Mouse (Mus musculus): Measurements from ENCODE around the gene Lbh.

The Lbh gene

GRCm38 (mm10) chr17:72918053-72918452 is at the start of gene Lbh:
Gene Lbh, plus strand, starts transcription at chr17:72918305.
- in situ Hi-C loops (cut with MboI): no loop called here

- in situ Hi-C loops (cut with MboI): no loop called here
Measured at GRCm38 (mm10) chr17:72878979-72879378, 39.1 kb upstream of the Lbh start.

GRCm38 (mm10) chr17:72880156-72880555 is 37.9 kb upstream of the Lbh start:
- in situ Hi-C loops (cut with MboI): no loop called here

- in situ Hi-C loops (cut with MboI): no loop called here
Measured at GRCm38 (mm10) chr17:72881051-72881450, 37.1 kb upstream of the Lbh start.

- in situ Hi-C loops (cut with MboI): no loop called here
Measured at GRCm38 (mm10) chr17:72881804-72882203, 36.3 kb upstream of the Lbh start.

- in situ Hi-C loops (cut with MboI): no loop called here
Measured at GRCm38 (mm10) chr17:72889556-72890397, 28.3 kb upstream of the Lbh start.

GRCm38 (mm10) chr17:72890398-72890898 is 27.7 kb upstream of the Lbh start:
- in situ Hi-C loops (cut with MboI): no loop called here

- in situ Hi-C loops (cut with MboI): no loop called here
Measured at GRCm38 (mm10) chr17:72891556-72891955, 26.5 kb upstream of the Lbh start.

- in situ Hi-C loops (cut with MboI): no loop called here
Measured at GRCm38 (mm10) chr17:72895506-72895905, 22.6 kb upstream of the Lbh start.

- in situ Hi-C loops (cut with MboI): no loop called here
Measured at GRCm38 (mm10) chr17:72897076-72897475, 21.0 kb upstream of the Lbh start.

GRCm38 (mm10) chr17:72897961-72898360 is 20.1 kb upstream of the Lbh start:
- in situ Hi-C loops (cut with MboI): no loop called here

GRCm38 (mm10) chr17:72898775-72899174 is 19.3 kb upstream of the Lbh start:
- in situ Hi-C loops (cut with MboI): no loop called here

- in situ Hi-C loops (cut with MboI): no loop called here
Measured at GRCm38 (mm10) chr17:72901021-72901420, 17.1 kb upstream of the Lbh start.

- in situ Hi-C loops (cut with MboI): no loop called here
Measured at GRCm38 (mm10) chr17:72901705-72902104, 16.4 kb upstream of the Lbh start.

- in situ Hi-C loops (cut with MboI): no loop called here
Measured at GRCm38 (mm10) chr17:72903321-72903720, 14.8 kb upstream of the Lbh start.

GRCm38 (mm10) chr17:72903921-72904421 is 14.1 kb upstream of the Lbh start:
- in situ Hi-C loops (cut with MboI): no loop called here

- in situ Hi-C loops (cut with MboI): no loop called here
Measured at GRCm38 (mm10) chr17:72904873-72905272, 13.2 kb upstream of the Lbh start.

- in situ Hi-C loops (cut with MboI): no loop called here
Measured at GRCm38 (mm10) chr17:72906231-72906896, 11.7 kb upstream of the Lbh start.

GRCm38 (mm10) chr17:72907211-72907610 is 10.9 kb upstream of the Lbh start:
- in situ Hi-C loops (cut with MboI): no loop called here

- in situ Hi-C loops (cut with MboI): no loop called here
Measured at GRCm38 (mm10) chr17:72907777-72908176, 10.3 kb upstream of the Lbh start.

GRCm38 (mm10) chr17:72908561-72908960 is 9.5 kb upstream of the Lbh start:
- in situ Hi-C loops (cut with MboI): no loop called here

GRCm38 (mm10) chr17:72909061-72909852 is 8.8 kb upstream of the Lbh start:
- in situ Hi-C loops (cut with MboI): no loop called here

All from mature B cell (primary cell).